Mouse (Mus musculus): ENCODE data around the gene Tenm4. TPM values are rescaled to one million over a fixed set of nuclear protein-coding genes. Genes with fewer than 3 reads are reported as not detected.

Tenm4 gene
- polyA plus RNA-seq, 2 experiments, result 0.11 to 0.28 TPM

DNA sequence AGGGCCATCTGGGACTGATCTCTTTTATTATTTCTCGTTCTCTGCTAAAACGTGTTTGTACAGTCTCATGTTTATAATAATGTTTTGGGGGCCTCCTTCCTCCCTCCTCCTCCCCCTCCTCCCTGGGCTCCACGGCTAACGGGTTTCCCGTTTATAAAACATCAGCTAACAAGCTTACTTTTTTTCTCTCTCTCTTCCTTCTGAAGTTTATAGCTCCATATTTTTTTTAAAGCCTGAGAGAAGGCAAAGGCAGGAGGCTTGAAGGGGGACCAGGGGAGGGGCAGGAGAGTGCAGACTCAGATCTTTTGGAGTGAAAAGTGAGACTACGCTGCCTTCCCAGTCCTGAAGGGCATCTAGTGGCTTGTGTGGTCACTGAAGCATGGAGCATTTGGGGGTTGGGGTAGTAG lies 604.0 kb downstream of the Tenm4 start:
- Histone ChIP-seq H3K27ac (no peak overlapping the region), H3K4me1 (replicated peaks; ENCODE audit: control insufficient read depth in 2 of 2, insufficient read depth in 2 of 2, low read length in 1 of 2) (peaks cover 28 to 29% of the 10 kb centered on the region in 2 experiments), H3K4me2 (ENCODE audit: low read depth) (no peak overlapping the region), H3K9ac (replicated peaks) (no peak overlapping the region), H3K4me3 (ENCODE audit: insufficient read depth in 1 of 2, low read depth in 2 of 2, low read length in 2 of 2) (no peak overlapping the region), H3K9me3 (ENCODE audit: control insufficient read depth, low read length) (no peaks in the 10 kb centered on the region), H3K36me3 (replicated peaks; ENCODE audit: control insufficient read depth, insufficient read depth, low read depth) (no peaks in the 10 kb centered on the region), H3K27me3 (ENCODE audit: control insufficient read depth, insufficient read depth, low read length) (no peaks in the 10 kb centered on the region)
- ATAC-seq (ENCODE audit: insufficient read depth) (no peak), DNase-seq (ENCODE audit: low read depth in 3 of 3, low spot score in 3 of 3) (no peak)
- 59% methylated on average over 6 of the region's 6 CpGs for whole genome bisulfite sequencing (ENCODE audit: insufficient replicate concordance)
- TF ChIP-seq CTCF (IDR thresholded peaks at IDR 0.05; ENCODE audit: low read depth) (no peak), EP300 (IDR thresholded peaks at IDR 0.05; ENCODE audit: low read depth) (no peak)

DNA sequence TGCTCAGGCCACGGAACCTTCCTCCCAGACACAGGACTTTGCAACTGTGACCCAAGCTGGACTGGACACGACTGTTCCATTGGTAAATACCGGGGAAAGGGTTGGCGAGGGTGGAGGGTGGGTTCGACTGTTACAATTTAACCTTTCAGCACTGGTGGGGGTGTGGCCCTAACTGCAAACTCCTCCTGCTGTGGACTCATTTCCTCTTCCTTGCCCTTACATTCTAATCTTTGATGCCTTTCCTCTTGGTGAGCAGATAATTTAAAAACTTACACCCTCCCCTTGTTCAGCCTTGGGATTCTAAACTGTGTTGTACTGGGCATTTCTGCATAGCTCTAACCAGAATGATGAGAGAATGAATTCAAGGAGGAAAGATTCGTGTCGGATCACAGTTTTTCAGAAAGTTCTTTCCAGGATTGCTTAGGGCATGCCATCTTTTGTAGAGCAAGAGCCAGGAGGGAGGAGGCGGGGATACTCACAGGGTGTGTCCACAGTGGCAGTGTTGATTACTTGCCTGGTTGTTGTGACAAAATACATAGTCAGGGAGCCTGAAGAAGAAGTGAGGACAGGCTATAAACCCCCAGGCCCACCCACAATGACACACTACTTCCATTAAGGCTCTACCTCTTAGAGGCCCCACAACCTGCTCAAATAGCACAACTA lies 607.0 kb downstream of the Tenm4 start:
- no peaks in the 10 kb centered on the region for H3K9me3 ChIP-seq (ENCODE audit: control insufficient read depth, low read length)
- no peaks in the 10 kb centered on the region for H3K27me3 ChIP-seq (ENCODE audit: control insufficient read depth, insufficient read depth, low read length)
- H3K36me3 ChIP-seq (replicated peaks; ENCODE audit: control insufficient read depth, insufficient read depth, low read depth), result no peaks in the 10 kb centered on the region
- 46% methylated on average over 8 of the region's 8 CpGs for WGBS (ENCODE audit: insufficient replicate concordance)
- peaks cover 55 to 57% of the 10 kb centered on the region in 2 experiments for H3K4me1 ChIP-seq (replicated peaks; ENCODE audit: control insufficient read depth in 2 of 2, insufficient read depth in 2 of 2, low read length in 1 of 2)
- H3K4me3 ChIP-seq (ENCODE audit: insufficient read depth in 1 of 2, low read depth in 2 of 2, low read length in 2 of 2), result peak overlapping the region in 1 of 2 experiments; percentile 32; a peak in 3 of 4 replicates
- ATAC-seq (ENCODE audit: insufficient read depth) (peak; percentile 80), DNase-seq (ENCODE audit: low read depth in 3 of 3, low spot score in 3 of 3) (peak; percentile 53 to 72 (median 61))
- H3K4me2 ChIP-seq (ENCODE audit: low read depth), result peak overlapping the region; percentile 69
- H3K27ac ChIP-seq, result peak overlapping the region; percentile 97
- 0 out of 2 replicates have a peak, but pooled peaks have one; percentile 2 for TF ChIP-seq CTCF (IDR thresholded peaks at IDR 0.05; ENCODE audit: low read depth)
- TF ChIP-seq EP300 (IDR thresholded peaks at IDR 0.05; ENCODE audit: low read depth), result 0 out of 2 replicates have a peak, but pooled peaks have one; percentile 47
- H3K9ac ChIP-seq (replicated peaks), result peak overlapping the region; percentile 67

DNA sequence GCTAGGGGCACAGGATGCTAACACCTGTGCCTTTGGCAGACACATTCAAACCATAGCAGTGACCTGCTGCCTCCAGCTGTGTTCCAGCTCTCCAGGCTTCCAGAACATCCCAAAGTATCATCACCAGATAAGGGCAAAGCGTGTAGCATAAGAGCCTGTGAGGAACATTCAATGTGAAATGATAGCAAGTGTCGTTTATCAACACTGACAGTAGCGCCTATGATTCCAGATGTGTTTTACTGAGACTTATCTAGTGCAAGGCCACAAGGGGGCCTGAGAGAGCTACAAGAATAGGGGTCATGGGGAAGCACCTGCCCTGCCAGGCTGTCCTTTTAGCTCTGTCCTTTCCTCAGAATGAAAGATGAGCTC lies 607.5 kb downstream of the Tenm4 start:
- Histone ChIP-seq H3K4me2 (ENCODE audit: low read depth) (peak overlapping the region; percentile 69), H3K27ac (peak overlapping the region; percentile 97), H3K9me3 (ENCODE audit: control insufficient read depth, low read length) (no peaks in the 10 kb centered on the region), H3K4me3 (ENCODE audit: insufficient read depth in 1 of 2, low read depth in 2 of 2, low read length in 2 of 2) (peak overlapping the region in 1 of 2 experiments; percentile 32; a peak in 3 of 4 replicates), H3K4me1 (replicated peaks; ENCODE audit: control insufficient read depth in 2 of 2, insufficient read depth in 2 of 2, low read length in 1 of 2) (peaks cover 59 to 60% of the 10 kb centered on the region in 2 experiments), H3K9ac (replicated peaks) (peak overlapping the region; percentile 67), H3K36me3 (replicated peaks; ENCODE audit: control insufficient read depth, insufficient read depth, low read depth) (no peaks in the 10 kb centered on the region), H3K27me3 (ENCODE audit: control insufficient read depth, insufficient read depth, low read length) (no peaks in the 10 kb centered on the region)
- 11% methylated on average over 3 of the region's 3 CpGs for WGBS (ENCODE audit: insufficient replicate concordance)
- peak; percentile 71 for ATAC-seq (ENCODE audit: insufficient read depth)
- peak; percentile 69 to 77 (median 71) for DNase-seq (ENCODE audit: low read depth in 3 of 3, low spot score in 3 of 3)
- peak; percentile 93 for TF ChIP-seq CTCF (IDR thresholded peaks at IDR 0.05; ENCODE audit: low read depth)
- TF ChIP-seq EP300 (IDR thresholded peaks at IDR 0.05; ENCODE audit: low read depth), result 0 out of 2 replicates have a peak, but pooled peaks have one; percentile 32

DNA sequence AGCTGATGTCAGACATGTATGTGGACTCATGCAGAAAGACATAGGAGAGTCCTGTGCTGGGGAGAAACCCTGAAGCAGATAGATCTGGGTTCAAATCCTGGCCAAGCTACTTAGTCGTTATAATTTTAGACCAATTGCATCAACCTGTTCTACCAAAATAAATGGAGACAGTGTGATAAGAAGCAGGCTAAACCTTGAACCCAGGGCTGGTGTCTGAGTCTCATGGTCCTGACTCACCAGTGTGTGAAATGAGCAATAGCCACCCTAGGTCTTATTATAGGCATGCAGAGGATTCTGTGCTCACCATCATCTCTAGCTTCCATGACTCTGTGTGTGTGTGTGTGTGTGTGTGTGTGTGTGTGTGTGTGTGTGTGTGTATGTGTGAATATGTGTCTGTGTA lies 609.5 kb downstream of the Tenm4 start:
- Histone ChIP-seq H3K9ac (replicated peaks) (peak overlapping the region; percentile 47), H3K9me3 (ENCODE audit: control insufficient read depth, low read length) (no peaks in the 10 kb centered on the region), H3K27me3 (ENCODE audit: control insufficient read depth, insufficient read depth, low read length) (no peaks in the 10 kb centered on the region), H3K4me1 (replicated peaks; ENCODE audit: control insufficient read depth in 2 of 2, insufficient read depth in 2 of 2, low read length in 1 of 2) (peaks cover 59 to 60% of the 10 kb centered on the region in 2 experiments), H3K4me2 (ENCODE audit: low read depth) (peak overlapping the region; percentile 72), H3K4me3 (ENCODE audit: insufficient read depth in 1 of 2, low read depth in 2 of 2, low read length in 2 of 2) (no peak overlapping the region), H3K27ac (peak overlapping the region; percentile 98), H3K36me3 (replicated peaks; ENCODE audit: control insufficient read depth, insufficient read depth, low read depth) (no peaks in the 10 kb centered on the region)
- TF ChIP-seq CTCF (IDR thresholded peaks at IDR 0.05; ENCODE audit: low read depth) (no peak), EP300 (IDR thresholded peaks at IDR 0.05; ENCODE audit: low read depth) (no peak)
- ATAC-seq (ENCODE audit: insufficient read depth) (peak; percentile 29), DNase-seq (ENCODE audit: low read depth in 3 of 3, low spot score in 3 of 3) (no peak)
- WGBS (ENCODE audit: insufficient replicate concordance), result 39% methylated on average over 1 of the region's 1 CpGs

DNA sequence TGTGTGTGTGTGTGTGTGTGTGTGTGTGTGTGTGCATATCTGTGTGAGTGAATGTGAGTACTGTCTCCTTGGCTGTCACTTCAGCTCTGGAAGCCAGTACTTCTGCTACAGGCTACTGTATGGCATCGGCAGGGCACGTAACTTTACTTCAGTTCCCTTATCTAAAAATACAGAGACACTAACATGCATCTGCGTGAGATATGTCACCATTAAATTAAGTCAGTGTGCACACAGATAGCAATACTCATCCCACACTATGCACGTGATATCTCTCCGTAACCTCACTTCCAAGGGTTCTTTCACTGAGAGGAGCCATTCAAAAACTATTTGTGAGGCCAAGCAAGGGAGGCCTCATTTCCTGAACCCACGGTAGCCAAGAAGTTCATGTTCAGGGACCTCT lies 610.0 kb downstream of the Tenm4 start:
- 6% methylated on average over 6 of the region's 6 CpGs for WGBS (ENCODE audit: insufficient replicate concordance)
- H3K4me2 ChIP-seq (ENCODE audit: low read depth), result peak overlapping the region; percentile 72
- peak overlapping the region; percentile 98 for H3K27ac ChIP-seq
- no peak overlapping the region for H3K4me3 ChIP-seq (ENCODE audit: insufficient read depth in 1 of 2, low read depth in 2 of 2, low read length in 2 of 2)
- peak; percentile 88 to 90 (median 88) for DNase-seq (ENCODE audit: low read depth in 3 of 3, low spot score in 3 of 3)
- H3K4me1 ChIP-seq (replicated peaks; ENCODE audit: control insufficient read depth in 2 of 2, insufficient read depth in 2 of 2, low read length in 1 of 2), result peaks cover 59 to 60% of the 10 kb centered on the region in 2 experiments
- no peaks in the 10 kb centered on the region for H3K27me3 ChIP-seq (ENCODE audit: control insufficient read depth, insufficient read depth, low read length)
- no peaks in the 10 kb centered on the region for H3K36me3 ChIP-seq (replicated peaks; ENCODE audit: control insufficient read depth, insufficient read depth, low read depth)
- no peaks in the 10 kb centered on the region for H3K9me3 ChIP-seq (ENCODE audit: control insufficient read depth, low read length)
- TF ChIP-seq EP300 (IDR thresholded peaks at IDR 0.05; ENCODE audit: low read depth), result peak; percentile 99
- TF ChIP-seq CTCF (IDR thresholded peaks at IDR 0.05; ENCODE audit: low read depth), result no peak
- ATAC-seq (ENCODE audit: insufficient read depth), result peak; percentile 90
- H3K9ac ChIP-seq (replicated peaks), result peak overlapping the region; percentile 66

Measured in liver, embryonic 14.5 days (tissue).